Comparison of ENCODE assay signal across 23 mouse cellular contexts in genomic region chr4:120992284-120992683, GRCm38 (mm10). TPM values are rescaled to one million over a fixed set of nuclear protein-coding genes. Genes with fewer than 3 reads are reported as not detected.
"Had no signal": no experiment of that assay in that cellular context is flagged by ENCODE, and none has a peak within 500 bp of the region (broad histone marks: within the 10 kb centered on the region; RNA-seq: fewer than 3 reads in every experiment).

No protein-coding gene starts in this region.

- H3K27me3 ChIP-seq: intestine, embryonic 15.5 days; kidney, embryonic 15.5 days; limb, embryonic 13.5 days; liver, embryonic 12.5 days; liver, embryonic 15.5 days; lung, embryonic 15.5 days; neural tube, embryonic 12.5 days; neural tube, embryonic 15.5 days had no signal

- H3K9ac ChIP-seq: intestine, embryonic 15.5 days; kidney, embryonic 15.5 days; limb, embryonic 13.5 days; liver, embryonic 12.5 days; liver, embryonic 15.5 days; lung, embryonic 15.5 days; midbrain, embryonic 12.5 days; neural tube, embryonic 12.5 days; neural tube, embryonic 15.5 days had no signal

- H3K4me3 ChIP-seq: intestine, embryonic 15.5 days; kidney, embryonic 15.5 days; limb, embryonic 10.5 days; limb, embryonic 13.5 days; liver, embryonic 12.5 days; liver, embryonic 15.5 days; lung, embryonic 15.5 days; midbrain, embryonic 12.5 days; neural tube, embryonic 12.5 days; neural tube, embryonic 15.5 days had no signal

- H3K4me2 ChIP-seq: intestine, embryonic 15.5 days; kidney, embryonic 15.5 days; limb, embryonic 13.5 days; liver, embryonic 12.5 days; liver, embryonic 15.5 days; lung, embryonic 15.5 days; midbrain, embryonic 12.5 days; neural tube, embryonic 12.5 days; neural tube, embryonic 15.5 days had no signal

- DNase-seq: kidney, adult 11 months; kidney, adult 8-10 months; kidney, postnatal 10 days; kidney, postnatal 36 days; liver; lung, postnatal 10 days; spleen, adult 18-20 months; thymus, adult 2 months; thymus, postnatal 14 days; thymus, postnatal 4 days had no signal

- H3K36me3 ChIP-seq: intestine, embryonic 15.5 days; kidney, embryonic 15.5 days; limb, embryonic 10.5 days; lung, embryonic 15.5 days; neural tube, embryonic 12.5 days; neural tube, embryonic 15.5 days had no signal

- H3K27ac ChIP-seq: intestine, embryonic 15.5 days; kidney, embryonic 15.5 days; limb, embryonic 10.5 days; limb, embryonic 13.5 days; liver, embryonic 12.5 days; liver, embryonic 15.5 days; lung, embryonic 15.5 days; midbrain, embryonic 12.5 days; neural tube, embryonic 12.5 days; neural tube, embryonic 15.5 days; stomach, postnatal 0 days had no signal

- H3K9me3 ChIP-seq: intestine, embryonic 15.5 days; limb, embryonic 10.5 days; liver, embryonic 15.5 days; lung, embryonic 15.5 days; neural tube, embryonic 15.5 days had no signal

- H3K4me1 ChIP-seq: intestine, embryonic 15.5 days; kidney, embryonic 15.5 days; limb, embryonic 10.5 days; limb, embryonic 13.5 days; neural tube, embryonic 12.5 days; neural tube, embryonic 15.5 days had no signal

- ATAC-seq: intestine, embryonic 15.5 days; liver, embryonic 12.5 days had no signal

RNA-seq across cellular contexts. Expression of gene Col9a2, which starts 46.9 kb away (rescaled TPM):
- total RNA-seq: megakaryocyte progenitor cell, adult 5-6 weeks; megakaryocyte-erythroid progenitor cell, adult 5-6 weeks had no signal
